Mouse (Mus musculus): Measurements from ENCODE around the gene Acta2. TPM values are rescaled to one million over a fixed set of nuclear protein-coding genes. Genes with fewer than 3 reads are reported as not detected.

Gene Acta2
- polyA plus RNA-seq, 1 experiment: not detected

GRCm38 (mm10) chr19:34254101-34254879, 1.1 kb downstream of the Acta2 start:
- Histone ChIP-seq H3K4me1 (ENCODE audit: control insufficient read depth) (no peaks in the 10 kb centered on the region), H3K27me3 (ENCODE audit: control insufficient read depth) (no peaks in the 10 kb centered on the region), H3K9me3 (ENCODE audit: control insufficient read depth, low read length) (no peaks in the 10 kb centered on the region), H3K36me3 (ENCODE audit: control insufficient read depth) (no peaks in the 10 kb centered on the region), H3K4me3 (replicated peaks) (no peak overlapping the region)
- TF ChIP-seq GATA1 (IDR thresholded peaks at IDR 0.05; ENCODE audit: low read length): no peak
- no peak for TF ChIP-seq TAL1 (IDR thresholded peaks at IDR 0.05; ENCODE audit: low read length)

- no peaks in the 10 kb centered on the region for H3K4me1 ChIP-seq (ENCODE audit: control insufficient read depth)
- no peak overlapping the region for H3K4me3 ChIP-seq (replicated peaks)
- no peaks in the 10 kb centered on the region for H3K9me3 ChIP-seq (ENCODE audit: control insufficient read depth, low read length)
- H3K27me3 ChIP-seq (ENCODE audit: control insufficient read depth): no peaks in the 10 kb centered on the region
- TF ChIP-seq GATA1 (IDR thresholded peaks at IDR 0.05; ENCODE audit: low read length) (no peak), TAL1 (IDR thresholded peaks at IDR 0.05; ENCODE audit: low read length) (no peak)
- H3K36me3 ChIP-seq (ENCODE audit: control insufficient read depth): no peaks in the 10 kb centered on the region
These were observed 2.9 kb downstream of the Acta2 start for GRCm38 (mm10) chr19:34252450-34252849.

GRCm38 (mm10) chr19:34251900-34252299, 3.5 kb downstream of the Acta2 start:
- no peak overlapping the region for H3K4me3 ChIP-seq (replicated peaks)
- H3K27me3 ChIP-seq (ENCODE audit: control insufficient read depth): no peaks in the 10 kb centered on the region
- no peaks in the 10 kb centered on the region for H3K36me3 ChIP-seq (ENCODE audit: control insufficient read depth)
- H3K4me1 ChIP-seq (ENCODE audit: control insufficient read depth): no peaks in the 10 kb centered on the region
- H3K9me3 ChIP-seq (ENCODE audit: control insufficient read depth, low read length): no peaks in the 10 kb centered on the region
- no peak for TF ChIP-seq GATA1 (IDR thresholded peaks at IDR 0.05; ENCODE audit: low read length)
- TF ChIP-seq TAL1 (IDR thresholded peaks at IDR 0.05; ENCODE audit: low read length): no peak

- H3K36me3 ChIP-seq (ENCODE audit: control insufficient read depth): no peaks in the 10 kb centered on the region
- no peak overlapping the region for H3K4me3 ChIP-seq (replicated peaks)
- H3K4me1 ChIP-seq (ENCODE audit: control insufficient read depth): no peaks in the 10 kb centered on the region
- H3K27me3 ChIP-seq (ENCODE audit: control insufficient read depth): no peaks in the 10 kb centered on the region
- TF ChIP-seq GATA1 (IDR thresholded peaks at IDR 0.05; ENCODE audit: low read length): no peak
- no peak for TF ChIP-seq TAL1 (IDR thresholded peaks at IDR 0.05; ENCODE audit: low read length)
- H3K9me3 ChIP-seq (ENCODE audit: control insufficient read depth, low read length): no peaks in the 10 kb centered on the region
These were observed 4.8 kb downstream of the Acta2 start for GRCm38 (mm10) chr19:34250621-34251020.

- Histone ChIP-seq H3K4me3 (replicated peaks) (no peak overlapping the region), H3K36me3 (ENCODE audit: control insufficient read depth) (no peaks in the 10 kb centered on the region), H3K9me3 (ENCODE audit: control insufficient read depth, low read length) (no peaks in the 10 kb centered on the region), H3K27me3 (ENCODE audit: control insufficient read depth) (no peaks in the 10 kb centered on the region), H3K4me1 (ENCODE audit: control insufficient read depth) (no peaks in the 10 kb centered on the region)
- TF ChIP-seq TAL1 (IDR thresholded peaks at IDR 0.05; ENCODE audit: low read length) (no peak), GATA1 (IDR thresholded peaks at IDR 0.05; ENCODE audit: low read length) (no peak)
These were observed 6.8 kb downstream of the Acta2 start for GRCm38 (mm10) chr19:34248558-34248957.

GRCm38 (mm10) chr19:34244056-34244455, 11.3 kb downstream of the Acta2 start:
- Histone ChIP-seq H3K27me3 (ENCODE audit: control insufficient read depth) (no peaks in the 10 kb centered on the region), H3K36me3 (ENCODE audit: control insufficient read depth) (no peaks in the 10 kb centered on the region), H3K4me1 (ENCODE audit: control insufficient read depth) (no peaks in the 10 kb centered on the region), H3K9me3 (ENCODE audit: control insufficient read depth, low read length) (no peaks in the 10 kb centered on the region), H3K4me3 (replicated peaks) (no peak overlapping the region)
- TF ChIP-seq GATA1 (IDR thresholded peaks at IDR 0.05; ENCODE audit: low read length): no peak
- no peak for TF ChIP-seq TAL1 (IDR thresholded peaks at IDR 0.05; ENCODE audit: low read length)

GRCm38 (mm10) chr19:34242925-34243324, 12.5 kb downstream of the Acta2 start:
- Histone ChIP-seq H3K9me3 (ENCODE audit: control insufficient read depth, low read length) (no peaks in the 10 kb centered on the region), H3K36me3 (ENCODE audit: control insufficient read depth) (no peaks in the 10 kb centered on the region), H3K4me3 (replicated peaks) (no peak overlapping the region), H3K27me3 (ENCODE audit: control insufficient read depth) (no peaks in the 10 kb centered on the region), H3K4me1 (ENCODE audit: control insufficient read depth) (no peaks in the 10 kb centered on the region)
- TF ChIP-seq TAL1 (IDR thresholded peaks at IDR 0.05; ENCODE audit: low read length): no peak
- TF ChIP-seq GATA1 (IDR thresholded peaks at IDR 0.05; ENCODE audit: low read length): no peak

- Histone ChIP-seq H3K9me3 (ENCODE audit: control insufficient read depth, low read length) (no peaks in the 10 kb centered on the region), H3K27me3 (ENCODE audit: control insufficient read depth) (no peaks in the 10 kb centered on the region), H3K4me1 (ENCODE audit: control insufficient read depth) (no peaks in the 10 kb centered on the region), H3K4me3 (replicated peaks) (no peak overlapping the region), H3K36me3 (ENCODE audit: control insufficient read depth) (no peaks in the 10 kb centered on the region)
- TF ChIP-seq GATA1 (IDR thresholded peaks at IDR 0.05; ENCODE audit: low read length): no peak
- TF ChIP-seq TAL1 (IDR thresholded peaks at IDR 0.05; ENCODE audit: low read length): no peak
These were observed 14.0 kb downstream of the Acta2 start for GRCm38 (mm10) chr19:34241247-34241915.

GRCm38 (mm10) chr19:34240273-34241039, 14.9 kb downstream of the Acta2 start:
- no peaks in the 10 kb centered on the region for H3K36me3 ChIP-seq (ENCODE audit: control insufficient read depth)
- no peak for TF ChIP-seq TAL1 (IDR thresholded peaks at IDR 0.05; ENCODE audit: low read length)
- no peak for TF ChIP-seq GATA1 (IDR thresholded peaks at IDR 0.05; ENCODE audit: low read length)
- no peaks in the 10 kb centered on the region for H3K27me3 ChIP-seq (ENCODE audit: control insufficient read depth)
- H3K4me3 ChIP-seq (replicated peaks): no peak overlapping the region
- H3K4me1 ChIP-seq (ENCODE audit: control insufficient read depth): no peaks in the 10 kb centered on the region
- H3K9me3 ChIP-seq (ENCODE audit: control insufficient read depth, low read length): no peaks in the 10 kb centered on the region

Data from erythroblast, embryonic 14.5 days (primary cell).